Mouse (Mus musculus): ENCODE measurements around the gene Nsg2.

The Nsg2 gene

DNA sequence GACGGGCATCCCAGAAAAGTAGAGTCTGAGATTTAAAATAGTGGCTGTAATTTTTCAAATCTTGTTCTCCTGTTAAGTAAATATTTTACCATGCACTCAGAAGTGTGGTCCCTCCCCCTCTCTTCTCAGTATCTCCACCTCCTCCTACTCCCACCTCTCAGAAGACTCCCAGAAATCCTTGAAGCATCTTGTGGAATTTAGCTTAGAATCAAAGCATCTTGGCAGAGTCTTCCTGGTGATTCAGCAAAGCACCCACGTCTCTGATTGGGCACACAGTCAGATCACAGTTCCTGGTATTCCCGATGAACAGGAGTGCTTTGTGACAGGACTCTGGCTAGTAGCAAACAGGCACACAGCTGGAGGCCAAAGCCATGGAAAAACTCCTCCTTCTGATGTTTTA is 83.2 kb downstream of the Nsg2 start:
- DNase-seq (ENCODE audit: low read depth, low spot score): no peak

DNA sequence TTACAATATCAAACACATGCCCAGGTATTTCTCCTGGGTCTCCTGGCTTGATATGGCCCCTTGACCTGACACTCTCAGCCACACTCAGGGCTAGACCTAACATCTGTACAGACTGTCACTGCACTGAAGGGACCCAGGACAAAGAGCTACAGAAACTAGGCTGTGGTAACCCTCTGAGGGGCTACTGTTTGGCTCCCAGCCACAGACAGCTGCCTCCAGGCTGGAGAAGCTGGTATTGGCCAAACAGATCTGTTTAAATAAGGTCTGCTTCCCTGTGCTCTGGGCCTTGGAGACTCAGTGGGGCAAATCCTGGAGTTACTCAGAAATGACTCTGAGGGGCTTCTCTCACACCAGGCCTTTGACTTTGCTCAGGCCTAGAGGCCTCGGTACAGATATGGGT is 86.3 kb downstream of the Nsg2 start:
- no peak for DNase-seq (ENCODE audit: low read depth, low spot score)

DNA sequence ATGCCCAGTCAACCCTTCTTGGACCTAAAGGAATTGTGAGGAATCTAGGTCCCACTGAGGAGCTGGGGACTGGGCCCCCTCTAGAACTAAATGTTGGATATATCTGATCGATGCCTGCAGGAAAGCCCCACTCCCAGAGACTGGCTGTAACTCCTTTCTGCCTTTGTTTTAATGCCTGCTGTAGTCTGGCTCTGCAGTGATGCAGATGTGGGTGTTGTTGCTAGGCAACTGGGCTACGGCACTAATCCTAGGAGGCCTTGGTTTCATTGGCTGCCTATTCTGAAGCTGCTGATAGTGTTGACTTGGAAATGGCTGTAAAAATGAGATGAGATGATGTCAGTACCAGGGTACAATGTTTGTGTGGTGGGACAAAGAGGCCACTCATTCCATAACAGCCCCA is 87.1 kb downstream of the Nsg2 start:
- DNase-seq (ENCODE audit: low read depth, low spot score): peak; percentile 70

DNA sequence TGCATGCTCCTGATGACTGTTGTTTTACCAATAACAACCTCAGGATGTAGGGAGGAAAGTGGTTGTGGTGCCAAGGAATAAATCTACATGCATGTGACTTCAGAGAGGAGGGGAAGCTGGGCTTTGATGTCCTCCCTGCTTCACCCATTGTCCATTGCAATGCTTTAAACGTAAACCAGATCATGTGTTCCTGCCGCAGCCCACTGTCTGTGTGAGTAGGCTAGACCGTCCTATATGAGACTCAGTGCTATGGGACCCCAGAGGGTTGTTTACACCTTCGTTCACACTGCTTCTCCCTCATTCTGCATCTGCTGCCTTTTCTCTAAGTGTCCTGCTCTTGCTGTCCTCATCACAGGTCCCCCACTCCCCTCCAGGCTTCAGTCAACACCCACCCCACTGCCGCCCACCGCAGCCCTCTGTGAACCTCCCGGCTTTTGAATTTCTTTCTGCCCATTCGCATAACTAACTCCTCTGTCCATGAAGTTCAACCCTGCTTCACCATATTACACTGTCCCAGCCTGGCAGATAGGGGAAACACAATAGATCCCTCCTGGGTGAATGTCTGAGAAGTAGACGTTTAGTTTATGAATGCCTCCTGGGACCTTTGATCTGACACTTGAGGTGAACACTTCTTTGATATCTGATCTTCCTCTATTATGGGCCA is 87.6 kb downstream of the Nsg2 start:
- no peak for DNase-seq (ENCODE audit: low read depth, low spot score)

DNA sequence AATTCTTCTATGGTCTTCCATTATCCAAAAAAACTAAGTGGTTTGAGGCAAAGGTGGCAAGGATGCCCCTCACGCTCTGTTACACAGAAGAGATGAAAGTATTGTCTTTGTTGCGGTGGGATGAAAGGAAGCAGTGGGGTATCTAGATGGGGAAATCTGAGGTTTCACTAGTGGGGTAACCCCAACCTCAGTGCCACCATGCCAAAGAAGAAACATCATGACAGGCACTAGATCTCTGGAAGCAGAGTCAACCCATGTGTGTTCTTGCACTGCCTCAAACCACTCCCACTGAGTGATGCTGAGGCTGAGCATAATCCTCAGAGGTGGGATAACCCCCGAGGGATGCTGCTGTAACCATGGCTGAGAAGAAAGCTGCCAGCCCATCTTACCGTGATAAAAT is 95.5 kb downstream of the Nsg2 start:
- no peak for DNase-seq (ENCODE audit: low read depth, low spot score)

DNA sequence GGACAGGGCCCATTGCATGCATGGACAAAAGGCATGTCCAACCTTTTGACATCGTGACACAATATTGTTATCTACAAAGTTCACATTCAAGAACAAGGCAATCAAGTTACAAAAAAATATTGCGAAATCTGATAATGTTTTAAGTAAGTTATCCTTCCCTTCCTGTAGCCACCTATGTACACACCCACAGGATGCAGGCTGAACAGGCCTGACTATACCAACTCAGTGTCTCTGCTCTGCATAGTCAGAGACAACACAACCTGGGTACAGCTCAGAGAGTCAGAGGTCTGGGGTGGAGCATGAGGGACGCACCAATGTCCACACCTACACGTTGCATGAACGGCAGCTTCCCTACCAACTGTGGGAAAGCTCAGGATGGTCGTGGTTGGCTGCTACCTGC is 96.1 kb downstream of the Nsg2 start:
- no peak for DNase-seq (ENCODE audit: low read depth, low spot score)

DNA sequence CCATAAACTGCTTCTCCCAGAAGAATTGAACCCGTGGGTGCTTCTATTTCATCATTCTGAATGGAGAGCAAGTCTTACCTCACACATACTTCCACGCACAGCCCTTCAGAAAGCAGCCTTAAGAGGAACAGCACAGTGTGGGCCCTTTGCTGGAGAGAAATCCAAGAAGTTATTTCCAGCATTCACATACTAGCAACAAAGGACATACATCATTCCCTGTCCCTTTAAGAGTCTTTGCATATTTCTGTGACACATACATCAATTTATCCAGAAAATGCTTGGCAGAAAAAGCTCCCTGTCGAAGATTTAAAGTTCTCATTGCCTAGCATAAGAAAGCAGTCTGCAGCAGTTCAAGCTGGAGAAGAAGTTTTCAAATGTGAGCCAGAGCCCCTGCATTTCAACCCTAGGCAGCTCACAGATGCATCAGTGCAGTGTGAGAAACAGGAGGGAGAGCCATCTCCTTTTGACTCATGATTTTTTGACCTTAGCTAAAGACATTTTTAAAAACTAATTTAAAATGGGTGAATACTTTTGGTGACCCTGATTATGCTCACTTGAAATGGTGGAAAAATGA is 100.9 kb downstream of the Nsg2 start:
- no peak for DNase-seq (ENCODE audit: low read depth, low spot score)

DNA sequence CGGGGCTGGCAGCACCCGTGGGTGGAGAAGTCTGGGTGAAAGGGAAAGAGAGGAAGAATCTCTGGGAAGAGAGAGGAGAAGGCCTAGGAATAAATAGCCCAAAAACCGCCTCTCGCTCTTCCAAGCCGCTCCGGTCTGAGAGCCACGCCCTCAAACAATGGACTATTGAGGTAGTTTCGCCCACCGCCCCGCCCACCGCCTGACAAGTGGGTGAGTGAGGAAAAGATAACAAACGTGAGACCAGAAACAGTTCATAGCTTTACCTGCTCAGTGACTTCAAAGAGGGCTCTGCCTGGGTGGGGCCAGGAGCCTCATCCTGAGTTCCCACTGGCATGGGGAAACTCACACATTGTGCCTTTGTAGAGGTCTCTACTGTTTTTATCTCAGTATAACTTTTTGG is 102.7 kb downstream of the Nsg2 start:
- peak; percentile 84 for DNase-seq (ENCODE audit: low read depth, low spot score)

DNA sequence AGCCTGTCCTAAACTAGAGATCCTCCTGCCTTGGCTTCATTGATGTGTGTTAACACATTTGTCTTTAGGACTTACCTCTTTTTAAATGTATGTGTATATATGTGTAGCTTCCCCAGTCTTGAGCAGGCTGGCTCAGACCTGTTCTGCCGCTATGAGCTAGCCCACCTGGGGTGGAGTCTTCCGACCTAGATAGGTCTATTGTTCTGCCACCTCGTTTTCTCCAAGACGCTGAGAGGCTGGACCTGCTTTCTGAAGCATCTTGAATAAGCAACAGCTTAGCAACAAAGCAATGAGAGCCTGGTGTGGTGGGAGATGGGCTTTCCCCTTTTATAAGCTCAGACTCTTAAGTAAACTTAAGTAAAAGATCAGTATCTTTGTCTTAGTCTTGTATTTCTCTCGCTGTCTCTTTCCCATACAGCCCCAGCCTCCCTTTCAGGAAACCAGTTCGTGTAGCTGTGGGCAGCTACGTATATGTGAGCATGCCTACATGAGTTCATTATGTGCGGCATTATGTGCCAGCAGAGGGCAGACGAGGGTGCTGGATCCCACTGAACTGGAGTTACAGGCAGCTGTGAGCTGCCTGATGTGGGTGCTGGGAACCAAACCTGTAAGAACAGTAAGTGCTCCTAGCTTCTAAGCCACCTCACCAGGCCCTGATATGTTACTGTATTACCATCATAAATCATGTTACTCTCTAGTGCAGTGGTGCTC is 104.3 kb downstream of the Nsg2 start:
- peak; percentile 83 for DNase-seq (ENCODE audit: low read depth, low spot score)

DNA sequence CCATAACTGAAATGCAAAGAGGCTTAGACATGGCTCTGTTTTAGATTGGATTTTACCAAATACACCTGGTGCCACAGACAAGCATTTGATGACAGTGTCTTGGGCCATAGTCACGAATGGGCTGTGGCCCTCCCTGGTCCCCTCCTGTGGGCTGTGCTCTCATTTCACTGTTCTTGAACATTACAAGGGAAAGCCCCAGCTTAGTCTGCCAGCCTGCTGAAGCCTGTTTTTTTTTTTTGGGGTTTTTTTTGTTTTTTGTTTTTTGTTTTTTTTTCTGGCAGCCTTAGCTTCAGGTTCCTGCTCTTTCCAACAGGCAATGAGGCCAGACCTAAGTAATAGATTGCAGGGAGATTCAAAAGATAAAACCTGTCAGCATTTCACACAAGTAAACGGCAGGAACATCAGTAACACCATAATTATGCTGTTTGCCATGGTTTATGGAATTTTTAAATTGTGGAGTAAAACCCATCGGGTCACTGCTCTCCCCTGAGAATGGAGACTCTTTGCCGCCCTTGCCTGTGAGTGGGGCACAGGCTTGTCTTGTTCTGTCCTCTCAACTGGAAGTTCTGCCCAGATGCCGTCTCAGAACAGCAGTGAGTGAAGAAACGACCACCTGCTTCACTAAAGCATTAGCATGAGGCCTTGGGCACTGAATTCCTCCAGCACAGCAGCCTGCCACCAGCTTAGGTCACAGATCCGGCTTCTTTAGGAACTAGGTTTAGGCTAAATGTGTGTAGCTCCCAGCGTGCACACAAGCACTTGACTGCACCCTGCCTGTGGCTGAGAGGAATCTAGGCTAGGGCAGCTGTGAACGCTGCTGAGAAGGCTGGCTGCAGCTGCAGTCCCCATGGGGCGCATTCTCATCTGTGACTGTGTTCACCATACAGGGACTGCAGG is 105.7 kb downstream of the Nsg2 start:
- peak; percentile 14 for DNase-seq (ENCODE audit: low read depth, low spot score)

DNA sequence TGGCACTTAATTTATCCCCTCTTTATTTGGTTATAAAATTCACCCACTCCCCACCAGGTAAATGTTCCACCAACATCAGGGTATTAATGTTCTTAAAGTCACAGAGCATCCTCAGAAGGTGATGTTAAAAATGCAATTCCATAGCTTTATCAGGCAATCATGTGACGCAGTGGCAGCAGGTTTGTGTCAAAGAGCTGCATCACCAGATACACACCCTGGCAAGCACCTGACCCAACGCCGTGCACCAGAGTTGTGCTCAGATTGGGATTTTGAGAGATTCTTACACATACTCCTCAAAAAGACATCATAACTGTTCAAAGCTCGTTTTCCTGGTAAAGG is 106.4 kb downstream of the Nsg2 start:
- DNase-seq (ENCODE audit: low read depth, low spot score): no peak

DNA sequence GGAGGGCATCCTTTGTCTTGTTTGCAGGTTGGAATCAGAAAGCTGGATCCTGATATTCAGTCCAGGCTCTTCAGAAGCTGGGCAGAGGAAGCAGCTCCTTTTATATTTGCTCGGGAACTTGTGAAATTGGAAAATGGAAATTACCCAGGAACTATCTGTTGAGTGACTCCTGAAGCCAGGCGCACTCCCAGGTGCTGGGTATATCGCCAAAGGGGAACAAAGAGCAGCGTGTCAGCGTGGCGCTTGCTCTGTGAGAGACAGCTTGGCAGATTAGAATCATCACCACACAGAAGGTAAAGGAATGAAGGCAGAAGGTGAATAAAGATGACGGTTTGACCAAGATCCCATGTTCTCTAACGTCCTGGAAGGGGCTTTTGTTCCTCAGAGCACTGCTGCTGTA is 108.2 kb downstream of the Nsg2 start:
- no peak for DNase-seq (ENCODE audit: low read depth, low spot score)

All from ZHBTc4 (cell line).